Mouse (Mus musculus) neural tube, embryonic 10.5 days (tissue): ENCODE results near the gene Cerk.
"Not testable (repeated sequence)": the region's sequence is repeated elsewhere in the genome, so short reads cannot be mapped to it uniquely, and the experiment has no call there.

ENCODE experiments used
- DNase-seq: peaks from one replicate; pipeline ENCODE4 v3.0.0-alpha.2; 2017; ENCODE audit warnings: low spot score; ENCODE audit errors: extremely low spot score

Cerk gene

GRCm38 (mm10) chr15:86116421-86116820 lies 69.5 kb downstream of the Cerk start:
- DNase-seq: no peak

GRCm38 (mm10) chr15:86113342-86113710 lies 72.6 kb downstream of the Cerk start:
- DNase-seq: no peak

DNA sequence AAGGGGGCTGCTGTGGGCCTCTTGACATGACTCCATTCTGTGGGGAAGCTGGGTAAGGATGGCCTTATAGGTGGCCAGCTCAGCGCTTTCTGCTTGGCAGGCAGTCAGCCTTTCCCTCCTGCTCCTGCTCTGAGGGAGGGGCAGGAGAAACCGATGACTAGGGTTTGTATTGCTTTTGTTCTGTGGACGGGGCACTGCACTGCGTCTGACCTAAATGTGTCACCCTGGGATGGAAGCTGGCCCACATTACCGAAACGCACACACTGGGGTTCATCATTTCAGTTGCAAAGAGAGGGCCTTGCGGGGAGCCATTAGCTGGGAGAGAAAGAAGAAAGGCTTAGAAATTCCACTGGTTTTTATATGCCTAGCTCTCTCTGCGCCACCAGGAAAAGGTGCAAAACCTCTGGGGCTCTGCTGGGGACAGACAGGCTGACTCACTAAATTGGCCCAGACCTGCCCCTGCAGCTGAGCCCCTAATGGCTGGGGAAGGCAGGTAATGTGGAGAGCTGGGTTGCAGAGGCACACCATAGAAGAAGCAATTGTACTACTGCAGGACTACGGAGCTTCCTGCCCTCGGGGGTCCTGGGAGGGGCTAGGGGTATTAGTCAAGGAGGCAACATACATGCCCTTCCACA lies 73.1 kb downstream of the Cerk start:
- DNase-seq: no peak

DNA sequence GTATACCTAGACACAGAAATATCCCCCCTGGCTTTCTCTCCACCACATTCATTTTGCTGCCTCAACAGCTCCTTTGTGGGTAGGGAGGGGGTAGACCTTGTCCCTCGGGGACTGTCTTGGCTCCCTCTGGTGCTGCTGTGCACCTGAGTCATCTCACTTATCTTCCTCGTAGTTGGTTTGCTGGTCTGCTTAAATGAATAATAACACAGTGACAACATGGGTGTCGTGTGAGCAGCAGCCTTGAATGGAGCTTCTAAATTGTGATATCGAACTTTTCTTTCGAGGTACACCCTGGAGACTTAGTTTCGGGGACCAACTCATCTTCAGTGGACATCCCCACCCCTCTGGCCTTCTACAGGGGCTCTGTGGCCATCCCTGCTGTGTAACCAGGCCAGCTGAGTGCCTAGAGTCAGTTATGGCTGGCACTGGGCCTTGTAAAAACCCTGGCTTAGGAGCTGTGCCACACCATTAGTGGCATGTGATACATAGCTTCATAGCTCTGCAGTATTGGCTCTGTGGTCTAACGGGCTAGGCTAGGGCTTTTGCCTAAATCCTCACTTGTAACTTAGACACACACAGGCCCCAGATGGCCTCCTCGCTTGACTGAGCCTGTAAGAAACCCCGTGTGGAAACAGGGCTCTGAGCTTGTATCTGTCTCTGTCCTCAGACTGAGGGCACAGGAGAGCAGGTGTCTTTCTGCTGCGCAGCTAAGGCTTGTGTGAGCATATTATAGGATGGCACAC lies 75.4 kb downstream of the Cerk start:
- no peak for DNase-seq

- no peak for DNase-seq
Observed at GRCm38 (mm10) chr15:86109650-86110211, 76.2 kb downstream of the Cerk start.

GRCm38 (mm10) chr15:86109245-86109644 lies 76.7 kb downstream of the Cerk start:
- DNase-seq: no peak

GRCm38 (mm10) chr15:86107831-86108471 lies 78.0 kb downstream of the Cerk start:
- DNase-seq: no peak

DNA sequence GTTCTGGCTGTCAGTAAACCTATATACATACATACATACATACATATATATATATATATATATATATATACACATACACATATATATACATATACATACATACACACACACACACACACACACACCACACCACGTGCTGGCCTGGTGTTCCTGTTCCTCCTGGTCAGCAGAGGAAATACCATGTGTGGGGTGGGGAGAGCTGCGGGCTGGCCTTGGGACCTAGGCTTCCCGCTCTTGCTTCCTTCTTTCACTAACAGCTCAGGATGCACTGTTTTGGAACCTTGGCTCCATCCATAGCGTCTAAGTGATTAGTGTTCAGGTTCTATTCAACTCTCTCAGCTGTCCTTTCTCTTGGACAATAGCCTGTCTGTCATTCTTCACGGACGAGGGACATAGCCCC lies 80.2 kb downstream of the Cerk start:
- no peak for DNase-seq

GRCm38 (mm10) chr15:86105345-86105697 lies 80.6 kb downstream of the Cerk start:
- no peak for DNase-seq

- no peak for DNase-seq
Observed at GRCm38 (mm10) chr15:86104401-86105344, 81.3 kb downstream of the Cerk start.

- DNase-seq: no peak
Observed at GRCm38 (mm10) chr15:86102308-86102707, 83.6 kb downstream of the Cerk start.

- no peak for DNase-seq
Observed at GRCm38 (mm10) chr15:86101585-86101984, 84.4 kb downstream of the Cerk start.

DNA sequence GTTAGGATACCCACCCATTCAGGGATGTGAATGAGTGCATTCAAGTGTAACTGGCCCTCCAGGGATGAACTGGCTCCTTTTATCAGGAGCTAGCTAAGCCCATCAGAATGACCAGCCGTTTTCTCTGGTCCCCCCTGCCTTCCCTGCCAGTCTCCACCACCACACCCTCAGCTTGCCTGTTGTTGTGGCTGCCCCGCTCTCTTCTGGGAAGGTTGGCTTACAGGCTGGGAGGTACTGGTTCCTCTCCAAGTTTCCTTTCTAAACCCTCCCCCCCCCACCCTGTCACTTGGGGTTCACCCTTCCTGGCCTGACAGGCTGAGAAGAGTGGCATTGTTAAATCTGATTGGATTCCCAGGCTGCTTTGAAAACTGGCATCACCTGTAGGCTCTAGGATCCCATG lies 88.1 kb downstream of the Cerk start:
- no peak for DNase-seq

- DNase-seq: not testable (repeated sequence)
Observed at GRCm38 (mm10) chr15:86096604-86097020, 89.3 kb downstream of the Cerk start.

GRCm38 (mm10) chr15:86095722-86096603 lies 90.0 kb downstream of the Cerk start:
- no peak for DNase-seq

- no peak for DNase-seq
Observed at GRCm38 (mm10) chr15:86094324-86095121, 91.4 kb downstream of the Cerk start.

GRCm38 (mm10) chr15:86093236-86093635 lies 92.7 kb downstream of the Cerk start:
- DNase-seq: no peak

DNA sequence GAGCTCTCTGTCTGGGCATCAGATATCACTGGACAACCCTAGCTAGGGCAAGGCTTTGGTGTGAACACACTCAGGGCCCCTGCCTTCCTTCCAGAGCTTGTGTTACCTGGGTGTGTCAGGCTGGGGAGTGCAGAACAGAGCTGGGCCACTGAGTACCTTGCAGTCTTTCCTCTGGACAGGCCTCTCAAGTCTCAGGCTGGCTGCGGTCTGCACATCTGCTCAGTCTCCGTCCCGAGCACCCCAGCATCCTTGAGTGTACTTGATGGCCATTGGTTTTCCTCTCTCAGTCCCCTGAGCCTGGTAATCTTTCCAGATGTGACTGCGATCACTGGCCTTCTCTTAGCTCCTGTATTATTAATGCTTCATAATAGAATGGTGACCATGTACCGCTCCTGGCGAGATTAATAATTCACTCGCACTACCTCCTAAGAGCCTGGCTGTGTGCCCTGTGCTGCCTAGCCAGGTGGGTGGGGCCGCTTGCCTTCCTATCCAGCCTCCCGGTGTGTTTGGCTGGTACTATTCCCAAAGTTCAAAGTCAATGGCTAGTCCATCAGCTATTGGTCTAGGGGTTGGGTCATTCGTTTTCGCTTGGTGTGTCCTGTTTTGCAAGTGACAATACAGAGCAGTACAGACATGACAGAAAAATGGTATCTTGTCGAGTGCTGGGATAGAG lies 93.8 kb downstream of the Cerk start:
- DNase-seq: no peak
